Mouse (Mus musculus) heart, embryonic 13.5 days (tissue): ENCODE measurements at regions not wholly inside any gene's neighbourhood (a gene's known extent, or its start where the extent isn't known, plus 50 kb on each side); places are given as distances from the start of the nearest gene placed in this dataset.
A peak's percentile ranks its signal among the peaks of the same experiment; 100 is the strongest.

ENCODE experiments used
- ATAC-seq: fragments of 200-750 bp; cut with Nextera tagmentation; 2 replicates; pipeline ENCODE4 v1.8.0; 2017; ENCODE audit warnings: moderate TSS enrichment; ENCODE audit not compliant: insufficient number of reproducible peaks, low FRiP score, low TSS enrichment; ENCODE audit errors: extremely low read depth
- H3K27ac ChIP-seq: fragments of 300-500 bp; sonication (generic); replicated peaks from 2 replicates; pipeline ENCODE4 v1.5.1; 2015; ENCODE audit warnings: moderate library complexity, mild to moderate bottlenecking, inconsistent platforms
- H3K27me3 ChIP-seq: fragments of 300-500 bp; sonication (generic); replicated peaks from 2 replicates; pipeline ENCODE4 v1.6.1; 2015; ENCODE audit warnings: mild to moderate bottlenecking, inconsistent platforms
- H3K36me3 ChIP-seq: fragments of 300-500 bp; sonication (generic); 2 replicates; pipeline ENCODE4 v1.6.1; 2015; ENCODE audit warnings: mild to moderate bottlenecking, inconsistent platforms
- H3K4me1 ChIP-seq: fragments of 300-500 bp; sonication (generic); 2 replicates; pipeline ENCODE4 v1.6.1; 2015; ENCODE audit warnings: inconsistent platforms
- H3K4me2 ChIP-seq: fragments of 300-500 bp; sonication (generic); 2 replicates; pipeline ENCODE4 v1.6.1; 2015; ENCODE audit warnings: inconsistent platforms, mild to moderate bottlenecking, moderate library complexity
- H3K4me3 ChIP-seq: fragments of 300-500 bp; sonication (generic); 2 replicates; pipeline ENCODE4 v1.5.1; 2015; ENCODE audit warnings: moderate library complexity, mild to moderate bottlenecking, inconsistent platforms
- H3K9ac ChIP-seq: fragments of 300-500 bp; sonication (generic); 2 replicates; pipeline ENCODE4 v1.6.1; 2015; ENCODE audit warnings: inconsistent platforms, mild to moderate bottlenecking, moderate library complexity
- H3K9me3 ChIP-seq: fragments of 300-500 bp; sonication (generic); 2 replicates; pipeline ENCODE4 v1.6.1; 2016; ENCODE audit warnings: inconsistent platforms
- WGBS: fragments of 180-500 bp; shearing (Covaris S2); methylation state at CpG from one replicate; pipeline ENCODE4 v1.1.7; 2015; ENCODE audit warnings: mixed read lengths; 5-methylcytosine and 5-hydroxymethylcytosine counted together

GRCm38 (mm10) chr3:99738093-99738803 is 147.0 kb upstream of the Spag17 start:
- no peak for ATAC-seq
- Histone ChIP-seq H3K27me3 (no peaks in the 10 kb centered on the region), H3K4me2 (no peak overlapping the region), H3K9ac (no peak overlapping the region), H3K9me3 (no peaks in the 10 kb centered on the region), H3K4me1 (peaks cover 13% of the 10 kb centered on the region), H3K4me3 (no peak overlapping the region), H3K36me3 (no peaks in the 10 kb centered on the region), H3K27ac (peak overlapping the region; percentile 58)
- 51% methylated on average over 3 of the region's 3 CpGs for WGBS

- ATAC-seq = no peak
- Histone ChIP-seq H3K4me1 (peaks cover 13% of the 10 kb centered on the region), H3K9ac (no peak overlapping the region), H3K9me3 (no peaks in the 10 kb centered on the region), H3K36me3 (no peaks in the 10 kb centered on the region), H3K4me2 (no peak overlapping the region), H3K27me3 (no peaks in the 10 kb centered on the region), H3K4me3 (no peak overlapping the region), H3K27ac (no peak overlapping the region)
- 74% methylated on average over 7 of the region's 7 CpGs for WGBS
Observed at GRCm38 (mm10) chr3:99739654-99740053, 145.6 kb upstream of the Spag17 start.

DNA sequence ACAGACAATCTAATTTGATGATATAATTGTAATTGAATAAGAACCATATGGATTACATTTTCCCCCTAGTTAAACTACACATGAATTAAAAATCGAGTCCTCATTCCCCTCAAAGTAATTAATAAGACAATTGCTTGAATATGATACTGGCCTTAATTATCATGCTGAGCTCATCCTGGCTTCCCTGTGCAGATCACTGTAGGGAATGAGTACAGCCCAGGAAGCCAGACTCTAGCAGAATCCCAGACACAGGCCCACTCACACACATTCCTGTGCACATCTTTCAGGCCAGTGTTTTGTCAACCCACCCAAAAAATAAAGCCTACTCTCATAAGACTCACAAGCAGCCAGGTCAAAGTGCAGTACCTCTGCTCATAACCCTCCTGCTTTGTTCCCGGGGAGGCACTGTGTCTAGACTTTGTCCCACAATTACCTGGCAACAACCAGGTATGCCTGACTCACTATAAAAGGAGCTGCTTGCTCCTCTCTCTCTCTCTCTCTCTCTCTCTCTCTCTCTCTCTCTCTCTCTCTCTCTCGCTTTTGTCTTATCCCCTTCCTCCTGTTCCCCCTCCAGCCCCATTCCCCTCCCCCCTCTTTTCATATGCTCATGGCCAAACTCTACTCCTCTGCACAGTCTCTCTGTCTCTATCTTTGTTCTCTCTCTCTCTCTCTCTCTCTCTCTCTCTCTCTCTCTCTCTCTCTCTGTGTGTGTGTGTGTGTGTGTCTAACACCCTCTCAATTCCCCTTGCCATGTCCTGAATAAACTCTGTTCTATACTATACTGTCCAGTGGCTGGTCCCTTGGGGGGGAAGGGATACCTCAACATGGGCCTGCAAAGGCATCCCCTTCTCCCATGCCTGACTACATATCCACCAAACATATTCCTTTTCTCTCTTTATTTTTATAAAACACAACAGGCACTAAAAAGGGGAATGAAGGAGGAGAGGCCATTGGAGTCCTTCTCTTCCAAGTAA is 143.7 kb upstream of the Spag17 start:
- peaks cover 9% of the 10 kb centered on the region for H3K4me1 ChIP-seq
- 79% methylated on average over 3 of the region's 3 CpGs for whole genome bisulfite sequencing
- no peak for ATAC-seq
- no peaks in the 10 kb centered on the region for H3K36me3 ChIP-seq
- no peaks in the 10 kb centered on the region for H3K27me3 ChIP-seq
- no peak overlapping the region for H3K4me2 ChIP-seq
- no peak overlapping the region for H3K27ac ChIP-seq
- H3K9ac ChIP-seq = no peak overlapping the region
- H3K9me3 ChIP-seq = no peaks in the 10 kb centered on the region
- H3K4me3 ChIP-seq = no peak overlapping the region

DNA sequence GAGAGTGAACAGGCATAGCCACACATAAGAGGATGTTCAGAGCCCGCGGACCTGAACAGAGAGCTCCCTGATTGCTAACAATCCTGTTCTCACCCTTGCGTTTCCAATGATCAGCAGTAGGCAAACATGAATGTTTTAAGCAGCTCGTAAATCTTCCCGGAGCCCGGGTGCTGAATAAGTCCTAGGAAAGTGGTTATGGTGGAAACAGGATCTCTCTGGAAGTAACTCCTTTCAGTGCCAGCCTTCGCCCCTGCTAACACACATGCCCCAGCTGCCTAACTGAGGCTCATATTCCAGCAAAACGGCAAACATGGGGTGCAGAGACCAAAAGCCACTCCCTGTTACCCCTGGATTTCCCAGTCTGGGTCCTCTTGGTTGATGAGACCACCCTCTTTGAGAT is 135.5 kb upstream of the Spag17 start:
- Histone ChIP-seq H3K27me3 (no peaks in the 10 kb centered on the region), H3K4me3 (no peak overlapping the region), H3K36me3 (no peaks in the 10 kb centered on the region), H3K4me1 (no peaks in the 10 kb centered on the region), H3K9me3 (no peaks in the 10 kb centered on the region), H3K27ac (no peak overlapping the region), H3K9ac (no peak overlapping the region), H3K4me2 (no peak overlapping the region)
- ATAC-seq = no peak
- 82% methylated on average over 8 of the region's 8 CpGs for WGBS

GRCm38 (mm10) chr3:99778526-99778925 is 106.7 kb upstream of the Spag17 start:
- ATAC-seq = no peak
- Histone ChIP-seq H3K27ac (no peak overlapping the region), H3K9me3 (no peaks in the 10 kb centered on the region), H3K4me1 (no peaks in the 10 kb centered on the region), H3K27me3 (no peaks in the 10 kb centered on the region), H3K4me3 (no peak overlapping the region), H3K9ac (no peak overlapping the region), H3K36me3 (no peaks in the 10 kb centered on the region), H3K4me2 (no peak overlapping the region)
- 69% methylated on average over 6 of the region's 6 CpGs for WGBS

GRCm38 (mm10) chr3:99785955-99786529 is 99.2 kb upstream of the Spag17 start:
- H3K4me3 ChIP-seq = no peak overlapping the region
- no peaks in the 10 kb centered on the region for H3K9me3 ChIP-seq
- ATAC-seq = no peak
- no peak overlapping the region for H3K27ac ChIP-seq
- WGBS = 50% methylated on average over 3 of the region's 3 CpGs
- no peaks in the 10 kb centered on the region for H3K4me1 ChIP-seq
- no peaks in the 10 kb centered on the region for H3K27me3 ChIP-seq
- H3K36me3 ChIP-seq = no peaks in the 10 kb centered on the region
- H3K4me2 ChIP-seq = no peak overlapping the region
- H3K9ac ChIP-seq = no peak overlapping the region

DNA sequence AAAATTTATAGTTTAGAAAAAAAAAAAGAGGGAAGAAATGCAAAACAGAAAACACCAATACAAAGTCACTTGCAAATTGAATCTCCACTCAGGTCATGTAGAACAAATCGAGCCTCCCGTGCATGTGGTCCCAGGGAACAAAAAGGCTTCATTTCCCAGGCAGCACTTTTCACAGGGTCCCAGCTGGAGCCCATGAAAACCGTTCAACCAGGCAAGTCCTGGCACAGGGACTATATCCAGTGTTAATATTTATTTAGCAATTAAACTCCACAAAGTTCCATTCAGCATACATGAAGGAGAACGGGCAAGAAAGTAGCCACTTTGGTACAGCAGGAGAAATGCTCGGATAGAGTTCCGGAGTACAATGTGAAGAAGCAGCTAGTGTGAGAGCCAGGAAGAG is 93.9 kb upstream of the Spag17 start:
- Histone ChIP-seq H3K9me3 (no peaks in the 10 kb centered on the region), H3K9ac (no peak overlapping the region), H3K4me2 (no peak overlapping the region), H3K36me3 (no peaks in the 10 kb centered on the region), H3K4me3 (no peak overlapping the region), H3K27me3 (no peaks in the 10 kb centered on the region), H3K27ac (no peak overlapping the region), H3K4me1 (no peaks in the 10 kb centered on the region)
- 77% methylated on average over 6 of the region's 6 CpGs for WGBS
- ATAC-seq = no peak

DNA sequence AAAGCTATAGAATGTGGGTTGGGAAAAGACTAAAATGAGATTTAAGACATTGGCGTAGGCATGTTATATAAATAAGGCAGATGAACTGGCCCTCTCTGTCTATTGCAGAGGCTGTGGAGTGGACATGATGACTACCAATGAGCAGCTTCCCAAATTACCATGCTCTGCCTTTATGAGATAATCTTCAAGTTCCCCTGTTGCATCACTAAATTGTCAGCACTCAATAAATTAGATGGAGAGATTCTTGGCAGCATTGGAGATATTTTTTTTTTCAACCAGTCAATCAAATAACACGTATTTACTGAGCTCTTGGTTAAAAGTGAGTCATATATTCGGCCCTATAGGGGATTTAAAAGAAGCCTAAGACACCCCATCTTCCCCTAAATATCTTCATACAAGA is 91.6 kb upstream of the Spag17 start:
- 74% methylated on average over 3 of the region's 3 CpGs for WGBS
- Histone ChIP-seq H3K4me3 (no peak overlapping the region), H3K9ac (no peak overlapping the region), H3K9me3 (no peaks in the 10 kb centered on the region), H3K27ac (no peak overlapping the region), H3K4me2 (no peak overlapping the region), H3K4me1 (peaks cover 6% of the 10 kb centered on the region), H3K36me3 (no peaks in the 10 kb centered on the region), H3K27me3 (no peaks in the 10 kb centered on the region)
- ATAC-seq = no peak

- Histone ChIP-seq H3K36me3 (no peaks in the 10 kb centered on the region), H3K27me3 (no peaks in the 10 kb centered on the region), H3K4me2 (no peak overlapping the region), H3K9ac (no peak overlapping the region), H3K4me3 (no peak overlapping the region), H3K27ac (no peak overlapping the region), H3K4me1 (peaks cover 6% of the 10 kb centered on the region), H3K9me3 (no peaks in the 10 kb centered on the region)
- WGBS = 71% methylated on average over 2 of the region's 2 CpGs
- ATAC-seq = no peak
Observed at GRCm38 (mm10) chr3:99795835-99796234, 89.4 kb upstream of the Spag17 start.

DNA sequence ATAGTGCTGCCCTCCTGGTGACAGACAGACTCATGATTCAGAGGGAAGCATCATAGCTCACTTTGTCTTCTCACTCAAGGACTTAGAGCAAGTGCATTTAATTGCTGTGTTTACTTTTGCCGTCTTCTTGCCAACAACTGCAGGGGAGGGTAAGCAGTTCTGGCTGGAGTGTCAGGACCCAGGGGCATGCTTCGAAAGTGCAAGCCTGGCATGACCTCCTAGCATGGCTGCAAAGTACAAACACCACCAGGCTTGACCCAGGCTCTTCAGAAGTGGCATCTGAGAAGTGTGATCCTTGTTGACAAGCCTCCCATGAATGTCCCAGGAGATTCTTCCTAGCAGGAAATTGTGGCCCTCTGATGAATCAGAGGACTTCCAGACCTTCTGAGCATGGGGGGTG is 87.4 kb upstream of the Spag17 start:
- Histone ChIP-seq H3K36me3 (no peaks in the 10 kb centered on the region), H3K4me2 (no peak overlapping the region), H3K4me1 (peaks cover 6% of the 10 kb centered on the region), H3K9me3 (no peaks in the 10 kb centered on the region), H3K27ac (no peak overlapping the region), H3K9ac (no peak overlapping the region), H3K4me3 (no peak overlapping the region), H3K27me3 (no peaks in the 10 kb centered on the region)
- ATAC-seq = no peak
- 46% methylated on average over 2 of the region's 2 CpGs for WGBS

- Histone ChIP-seq H3K4me3 (no peak overlapping the region), H3K36me3 (no peaks in the 10 kb centered on the region), H3K27ac (no peak overlapping the region), H3K9ac (no peak overlapping the region), H3K9me3 (no peaks in the 10 kb centered on the region), H3K27me3 (0 out of 2 replicates have a peak, but pooled peaks cover 3% of the 10 kb centered on the region), H3K4me1 (peaks cover 13% of the 10 kb centered on the region), H3K4me2 (no peak overlapping the region)
- 75% methylated on average over 4 of the region's 4 CpGs for WGBS
- ATAC-seq = no peak
Observed at GRCm38 (mm10) chr3:99810532-99810931, 74.7 kb upstream of the Spag17 start.
